Mouse (Mus musculus): ENCODE data around the gene Ccnd1.
A peak's percentile ranks its signal among the peaks of the same experiment; 100 is the strongest.

Gene Ccnd1

DNA sequence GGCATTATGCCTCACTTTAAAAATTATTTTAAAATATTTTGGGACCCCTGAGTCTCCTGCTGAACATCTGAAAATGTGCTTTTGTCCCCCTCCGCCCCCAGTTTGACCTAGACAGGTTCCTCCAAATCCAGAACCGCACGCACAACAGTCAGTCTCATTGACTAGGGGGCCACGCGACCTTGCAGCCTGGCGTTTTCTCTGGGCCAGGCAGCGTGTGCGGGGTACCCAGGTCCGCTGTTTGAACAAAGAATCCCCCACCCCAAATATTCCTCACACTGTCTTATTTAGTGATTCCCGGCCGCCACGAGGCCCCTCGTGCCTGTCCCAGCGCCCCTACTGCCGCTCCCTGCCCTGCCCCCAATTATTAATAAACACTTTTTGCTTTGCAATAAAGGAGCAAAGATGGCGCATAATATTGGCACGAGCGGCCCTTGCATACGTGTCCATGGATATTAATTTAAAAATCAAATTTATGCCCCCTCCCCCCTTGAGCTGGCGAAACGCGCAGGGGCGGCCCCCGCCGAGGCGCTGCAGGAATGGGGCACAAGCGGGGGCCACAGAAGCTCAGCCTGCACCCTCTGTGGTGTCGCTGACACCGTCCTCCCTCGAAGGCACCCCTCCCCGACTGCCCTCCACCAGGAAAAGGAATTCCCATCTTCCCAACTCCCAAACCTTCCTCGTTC, 923 bp downstream of the Ccnd1 start:
- no peak for DNase-seq (ENCODE audit: low spot score)

GRCm38 (mm10) chr7:144937899-144938517, 1.7 kb downstream of the Ccnd1 start:
- DNase-seq (ENCODE audit: low spot score): no peak

DNA sequence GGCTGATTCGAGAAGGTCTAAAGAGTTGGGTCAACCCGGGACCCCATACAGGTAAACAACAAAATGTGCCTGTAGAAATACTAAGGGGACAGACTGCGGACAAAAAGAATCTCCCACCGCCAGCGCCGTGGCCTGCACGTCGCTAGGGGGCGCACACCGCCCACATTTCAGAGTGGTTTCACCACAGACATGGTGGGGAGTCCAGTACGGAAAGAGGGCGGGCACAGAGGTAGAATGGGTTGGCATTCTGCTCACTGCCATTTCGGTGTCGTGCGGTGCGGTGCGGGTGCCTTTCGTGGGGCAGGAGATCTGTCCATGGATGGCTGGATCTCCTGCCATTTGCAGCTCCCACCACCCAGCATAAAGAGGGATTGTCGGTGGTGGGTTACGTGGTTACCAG, 2.2 kb downstream of the Ccnd1 start:
- DNase-seq (ENCODE audit: low spot score): peak; percentile 90

- DNase-seq (ENCODE audit: low spot score): no peak
These were observed 3.3 kb downstream of the Ccnd1 start for GRCm38 (mm10) chr7:144936311-144936880.

DNA sequence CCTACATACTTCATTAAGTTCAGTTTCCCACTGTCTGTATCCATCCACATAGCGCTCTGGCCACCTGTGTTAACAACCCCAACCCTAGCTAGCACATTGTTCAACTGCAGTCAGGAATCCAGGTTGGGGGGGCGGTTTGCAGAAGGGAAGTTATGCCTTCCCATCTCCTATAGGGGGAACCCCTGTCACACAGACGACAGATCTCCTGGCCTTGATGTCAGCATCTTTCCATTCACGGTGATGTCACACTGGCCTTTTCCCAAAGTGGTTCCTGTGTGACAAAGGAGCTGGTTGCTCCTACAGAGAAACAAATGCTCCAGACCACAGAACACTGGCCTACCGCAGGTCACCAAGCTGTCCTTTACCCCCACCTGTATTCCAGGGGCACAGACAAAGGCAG, 4.2 kb downstream of the Ccnd1 start:
- no peak for DNase-seq (ENCODE audit: low spot score)

- DNase-seq (ENCODE audit: low spot score): no peak
These were observed 4.8 kb downstream of the Ccnd1 start for GRCm38 (mm10) chr7:144934901-144935300.

DNA sequence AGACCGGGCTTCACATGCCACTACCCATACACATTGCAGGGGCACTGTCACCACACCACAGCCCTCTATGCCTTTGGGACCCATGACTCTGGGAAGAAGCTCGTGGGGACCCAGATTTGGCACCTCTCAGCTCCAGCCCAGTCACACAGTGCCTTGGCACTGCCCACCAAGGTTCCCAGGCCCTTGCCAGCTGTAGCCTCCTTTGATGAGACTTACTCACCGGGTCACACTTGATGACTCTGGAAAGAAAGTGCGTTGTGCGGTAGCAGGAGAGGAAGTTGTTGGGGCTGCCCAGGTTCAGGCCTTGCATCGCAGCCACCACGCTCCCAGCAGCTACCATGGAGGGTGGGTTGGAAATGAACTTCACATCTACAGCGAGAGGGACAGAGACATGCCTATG, 5.9 kb downstream of the Ccnd1 start:
- no peak for DNase-seq (ENCODE audit: low spot score)

DNA sequence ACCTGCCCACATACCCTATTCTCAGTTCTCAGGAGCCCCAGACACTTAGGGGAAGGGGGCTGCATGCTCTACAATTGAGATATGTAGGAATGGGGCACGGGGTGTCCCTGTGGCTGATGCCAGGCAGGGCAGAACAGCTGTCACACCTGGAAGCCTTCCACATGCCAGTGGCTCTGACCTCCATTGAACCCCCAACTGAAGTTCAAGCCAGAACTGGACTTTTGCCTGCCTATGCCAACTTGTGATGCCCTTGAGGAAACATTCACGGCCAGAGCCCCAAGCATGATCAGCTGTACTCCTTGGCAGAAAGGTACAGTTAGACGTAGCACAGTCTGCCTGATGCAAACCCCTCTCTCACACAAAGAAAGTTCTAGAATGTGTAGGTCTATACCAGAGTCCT, 6.4 kb downstream of the Ccnd1 start:
- DNase-seq (ENCODE audit: low spot score): no peak

DNA sequence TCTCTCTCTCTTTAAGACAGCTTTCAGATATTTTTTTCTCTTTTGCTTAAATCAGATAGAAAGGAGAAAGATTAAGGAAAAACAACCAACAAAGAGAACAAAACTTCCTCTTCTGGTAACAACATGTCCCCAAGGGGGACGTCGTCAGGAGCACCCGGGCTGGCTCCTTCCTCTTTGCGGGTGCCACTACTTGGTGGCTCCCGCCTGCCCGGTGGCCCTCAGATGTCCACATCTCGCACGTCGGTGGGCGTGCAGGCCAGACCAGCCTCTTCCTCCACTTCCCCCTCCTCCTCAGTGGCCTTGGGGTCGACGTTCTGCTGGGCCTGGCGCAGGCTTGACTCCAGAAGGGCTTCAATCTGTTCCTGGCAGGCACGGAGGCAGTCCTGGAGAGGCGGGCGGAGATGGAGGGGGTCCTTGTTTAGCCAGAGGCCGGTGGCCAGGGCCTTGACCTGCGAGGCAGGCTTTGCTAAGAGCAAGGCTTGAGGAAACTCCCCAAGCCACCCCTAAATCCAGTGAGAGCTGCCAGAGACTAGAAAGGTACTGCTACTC, 7.3 kb downstream of the Ccnd1 start:
- DNase-seq (ENCODE audit: low spot score): no peak

DNA sequence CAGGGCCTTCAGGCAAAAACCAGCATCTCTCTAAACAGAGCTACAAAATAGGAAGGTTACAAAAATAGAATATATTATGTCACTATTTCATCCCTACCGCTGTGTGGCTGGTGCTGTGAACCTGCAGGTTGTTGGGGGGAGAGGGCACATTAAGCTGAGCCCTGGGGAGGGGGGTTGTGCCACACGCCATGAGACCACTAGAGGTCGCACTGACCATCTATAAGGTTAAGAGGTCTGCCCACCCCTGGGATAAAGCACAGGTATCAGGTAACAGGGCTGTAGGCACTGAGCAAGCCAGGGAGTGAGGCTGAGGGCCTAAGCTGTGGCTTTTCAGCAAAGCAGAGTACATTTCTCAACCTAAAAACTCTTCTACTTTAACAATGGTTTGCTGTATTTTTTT, 7.9 kb downstream of the Ccnd1 start:
- DNase-seq (ENCODE audit: low spot score): no peak

DNA sequence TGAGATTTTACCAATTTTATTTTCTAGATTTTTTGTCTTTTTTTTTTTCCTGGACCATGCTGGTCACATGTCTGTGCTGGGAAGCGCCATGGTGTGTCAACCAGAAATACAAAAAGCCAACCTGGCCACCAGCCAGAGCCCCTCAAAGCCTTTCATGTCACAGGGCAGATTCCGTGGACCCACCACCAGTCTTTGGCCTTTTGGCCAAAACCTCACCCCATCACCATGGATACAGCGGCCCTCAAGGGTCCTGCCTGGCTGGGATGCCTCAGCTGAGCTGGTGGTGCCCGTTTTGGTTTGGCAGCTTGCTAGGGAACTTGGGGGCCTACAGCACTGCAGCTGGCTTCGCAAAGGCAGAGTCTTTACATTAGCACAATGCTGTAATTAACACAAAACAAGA, 9.8 kb downstream of the Ccnd1 start:
- no peak for DNase-seq (ENCODE audit: low spot score)

DNA sequence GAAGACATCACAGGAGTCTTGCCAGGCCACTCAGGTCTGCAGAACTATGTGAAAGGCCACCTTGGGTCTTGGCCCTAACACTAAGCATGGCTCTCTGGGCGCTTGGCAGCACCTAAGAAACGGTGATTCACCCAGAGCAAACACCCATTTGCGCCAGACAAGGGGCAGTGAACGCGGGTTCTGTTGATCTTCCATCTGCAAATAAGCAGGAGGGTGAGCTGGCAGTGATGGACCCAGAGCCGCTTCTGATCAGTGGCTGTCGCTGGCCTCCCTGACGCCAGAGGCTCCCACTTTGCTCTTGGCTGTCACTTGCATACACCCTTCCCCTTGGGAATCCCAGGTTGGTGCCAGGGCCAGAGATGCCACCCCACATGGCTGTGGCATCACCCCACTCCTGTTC, 10.2 kb downstream of the Ccnd1 start:
- no peak for DNase-seq (ENCODE audit: low spot score)

DNA sequence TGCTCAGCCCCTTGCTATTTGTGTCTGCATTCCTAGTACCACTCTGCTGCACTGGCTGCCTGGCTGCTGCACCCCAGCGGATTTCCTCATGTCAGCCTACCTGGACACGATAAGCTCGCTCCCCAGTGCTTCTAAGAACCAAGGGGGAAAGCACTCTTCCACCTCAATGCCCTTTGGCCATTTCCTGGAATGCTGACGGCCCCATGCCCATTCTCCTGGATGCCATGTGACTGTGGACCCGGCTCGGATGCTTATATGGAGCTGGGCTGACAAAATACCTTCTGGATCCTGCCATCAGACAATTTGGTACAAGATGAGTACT, 10.9 kb downstream of the Ccnd1 start:
- no peak for DNase-seq (ENCODE audit: low spot score)

GRCm38 (mm10) chr7:144928009-144928888, 11.5 kb downstream of the Ccnd1 start:
- no peak for DNase-seq (ENCODE audit: low spot score)

DNA sequence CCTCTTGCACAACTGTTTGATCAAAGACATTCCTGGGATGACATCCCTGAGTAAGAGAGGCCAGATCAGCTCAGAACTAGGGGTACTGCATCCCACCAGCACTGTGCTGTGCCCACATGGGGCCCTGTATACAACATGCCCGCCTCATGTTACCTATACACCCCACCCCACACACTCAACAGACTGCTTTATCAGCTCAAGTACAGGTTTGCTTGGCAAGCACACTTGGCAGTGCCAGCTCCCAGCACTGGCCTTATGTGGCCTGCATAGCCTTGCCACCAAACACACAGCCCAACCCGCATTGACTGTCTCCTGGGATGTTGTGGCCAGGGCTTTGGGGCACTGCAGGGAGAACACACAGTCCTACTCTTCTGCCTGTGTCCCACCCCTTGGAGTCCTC, 12.1 kb downstream of the Ccnd1 start:
- DNase-seq (ENCODE audit: low spot score): no peak

GRCm38 (mm10) chr7:144918823-144919222, 20.9 kb downstream of the Ccnd1 start:
- no peak for DNase-seq (ENCODE audit: low spot score)

GRCm38 (mm10) chr7:144914948-144915750, 24.6 kb downstream of the Ccnd1 start, which contains the start of gene LTO1:
Gene LTO1, plus strand, starts transcription at chr7:144915100.
- peak; percentile 92 for DNase-seq (ENCODE audit: low spot score)

DNA sequence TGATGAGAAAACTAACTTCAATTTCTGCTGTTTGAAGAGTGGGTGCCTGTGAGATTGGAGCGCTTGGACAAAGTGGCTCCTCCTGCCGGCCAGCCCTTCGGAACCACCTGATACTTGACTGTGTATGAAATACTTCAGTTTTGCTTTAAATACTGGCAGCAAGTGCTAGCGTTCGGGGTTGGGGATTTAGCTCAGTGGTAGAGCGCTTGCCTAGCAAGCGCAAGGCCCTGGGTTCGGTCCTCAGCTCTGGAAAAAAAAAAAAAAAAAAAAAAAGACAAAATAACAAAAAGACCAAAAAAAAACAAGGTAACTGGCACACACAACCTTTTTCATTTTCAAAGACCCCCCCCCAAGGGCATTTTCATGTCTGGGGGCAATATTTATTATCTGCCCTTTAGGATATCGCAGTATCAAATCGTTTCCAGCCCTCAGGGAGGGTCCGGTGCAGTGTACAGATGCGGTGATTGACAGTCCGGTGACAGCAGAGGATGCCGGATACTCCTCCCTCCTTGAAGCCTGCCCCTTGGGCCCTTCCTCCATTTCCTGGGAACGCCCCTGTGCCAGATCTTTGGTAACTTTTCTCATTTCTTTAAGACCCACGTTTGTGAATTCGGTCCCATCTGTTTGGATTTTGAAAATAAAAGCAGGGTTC, 25.3 kb downstream of the Ccnd1 start:
- DNase-seq (ENCODE audit: low spot score): no peak

DNA sequence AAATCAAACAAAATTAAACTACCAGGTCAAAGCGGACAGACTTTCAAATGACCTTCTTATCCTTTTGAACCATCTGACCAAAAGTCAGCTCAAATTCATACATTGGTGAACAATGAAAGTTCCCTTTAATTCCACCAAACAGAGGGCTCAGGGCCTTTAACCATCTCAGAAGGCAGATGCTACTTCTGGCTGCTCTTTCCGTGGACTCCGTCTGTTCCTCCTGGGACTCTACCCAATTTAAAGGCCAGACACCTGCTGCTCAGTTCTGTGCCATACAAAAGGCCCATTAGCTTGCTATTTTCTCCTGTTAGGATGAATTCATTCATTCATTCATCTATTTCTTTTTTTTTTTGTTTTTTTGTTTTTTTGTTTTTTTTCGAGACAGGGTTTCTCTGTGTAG, 26.8 kb downstream of the Ccnd1 start:
- no peak for DNase-seq (ENCODE audit: low spot score)

DNA sequence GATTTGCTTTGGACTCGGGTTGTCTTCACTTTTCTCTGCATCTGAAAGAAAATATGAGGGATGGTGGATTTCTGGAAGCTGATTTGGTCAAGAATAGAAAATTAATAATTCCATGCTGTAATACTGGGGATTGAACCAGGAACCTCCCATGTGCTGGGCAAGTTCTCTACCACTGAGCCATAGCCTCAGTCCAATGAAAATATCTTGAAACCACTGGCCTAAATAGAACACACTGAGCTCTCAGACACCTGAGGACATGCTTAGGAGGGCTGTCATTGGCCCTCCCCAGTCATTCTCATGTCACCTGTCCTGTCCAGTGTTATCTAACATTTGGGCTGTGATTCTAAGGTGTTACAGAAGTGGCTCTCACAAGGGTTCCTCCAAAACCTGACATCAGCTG, 28.6 kb downstream of the Ccnd1 start:
- DNase-seq (ENCODE audit: low spot score): no peak

GRCm38 (mm10) chr7:144908705-144909104, 31.0 kb downstream of the Ccnd1 start:
- DNase-seq (ENCODE audit: low spot score): no peak

All from lung, postnatal 25 days (tissue).